Mouse (Mus musculus) brain, embryonic 14.5 days (tissue): ENCODE measurements around the gene Elmo1. TPM values are rescaled to one million over a fixed set of nuclear protein-coding genes. Genes with fewer than 3 reads are reported as not detected.

Source experiments
- DNase-seq: peaks from one replicate; pipeline ENCODE4 v3.0.0-alpha.2; 2011; ENCODE audit warnings: low read depth
- CTCF ChIP-seq: fragments of 200-500 bp; IDR thresholded peaks from 2 replicates; pipeline ENCODE4 v1.5.1; 2012; ENCODE audit warnings: inconsistent platforms, mild to moderate bottlenecking, moderate library complexity, borderline replicate concordance; ENCODE audit not compliant: insufficient read depth, insufficient read length; ENCODE audit errors: extremely low read depth
- POLR2A ChIP-seq: fragments of 200-500 bp; IDR thresholded peaks from 2 replicates; pipeline ENCODE4 v1.6.1; 2012; ENCODE audit warnings: mild to moderate bottlenecking, inconsistent platforms, borderline replicate concordance; ENCODE audit not compliant: poor library complexity, insufficient read depth, insufficient read length, severe bottlenecking; ENCODE audit errors: extremely low read depth
- polyA plus RNA-seq: library from polyadenylated mRNA; depleted of rRNA; stranded (reverse); fragments of >200 nt; gene quantifications from 2 replicates; pipeline ENCODE4 v1.2.3, GENCODE M21; 2012

Gene Elmo1
- polyA plus RNA-seq, 1 experiment: 46.9 TPM

GRCm38 (mm10) chr13:20097006-20097617 is 6.7 kb downstream of the Elmo1 start:
- no peak for DNase-seq
- TF ChIP-seq POLR2A (no peak), CTCF (no peak)

DNA sequence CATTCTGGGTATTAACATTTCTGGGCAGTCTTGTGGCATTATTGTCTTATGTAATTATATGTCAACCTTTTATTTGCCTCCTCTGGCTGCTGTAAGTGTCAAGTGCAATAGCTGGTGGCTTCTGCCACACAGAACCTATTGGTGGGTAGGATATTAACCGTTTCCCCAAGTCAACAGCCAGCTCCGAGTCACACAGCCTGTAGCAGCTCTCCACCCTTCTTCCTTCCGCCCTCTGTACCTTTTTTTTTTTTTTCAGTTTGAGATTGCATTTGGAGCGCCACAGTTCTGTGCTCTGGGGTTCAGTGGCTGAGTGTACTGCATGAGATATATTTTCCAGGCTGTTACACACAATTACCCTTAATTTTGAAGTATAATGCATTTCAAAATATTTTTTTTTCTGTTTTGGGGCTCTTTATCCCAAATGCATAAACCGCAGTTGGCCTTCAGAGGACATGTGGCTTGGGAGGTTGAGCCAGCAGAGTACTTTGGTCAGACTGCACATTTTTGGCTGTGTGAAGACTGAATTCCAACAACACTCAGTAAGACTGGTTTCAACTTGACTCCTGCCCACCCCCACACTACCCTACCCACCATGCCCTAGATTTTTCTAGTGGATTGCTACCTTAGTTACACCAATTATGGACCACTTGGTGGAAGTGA is 7.7 kb downstream of the Elmo1 start:
- no peak for DNase-seq
- TF ChIP-seq POLR2A (no peak), CTCF (no peak)

GRCm38 (mm10) chr13:20098594-20098965 is 8.2 kb downstream of the Elmo1 start:
- DNase-seq: peak; percentile 64
- no peak for TF ChIP-seq CTCF
- TF ChIP-seq POLR2A: no peak

DNA sequence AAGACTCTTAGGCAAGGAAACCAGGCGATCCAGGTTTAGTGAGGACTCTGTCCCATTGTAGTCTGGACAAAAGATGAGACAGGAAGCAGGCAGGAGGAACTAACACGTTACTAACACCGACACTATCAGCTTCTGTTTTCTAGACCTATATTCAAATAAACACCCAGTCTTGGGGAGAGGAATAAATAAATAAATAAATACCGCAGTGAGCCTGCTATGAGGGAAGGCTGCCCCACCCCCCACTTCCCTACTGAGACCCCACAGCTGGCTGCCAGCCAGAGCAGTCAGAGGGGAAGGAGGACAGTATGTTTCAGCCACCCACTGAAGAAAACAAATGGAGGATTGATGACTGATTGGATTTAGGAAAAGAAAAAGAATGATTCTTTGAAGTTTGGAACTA is 9.2 kb downstream of the Elmo1 start:
- peak; percentile 50 for DNase-seq
- TF ChIP-seq POLR2A (no peak), CTCF (no peak)

DNA sequence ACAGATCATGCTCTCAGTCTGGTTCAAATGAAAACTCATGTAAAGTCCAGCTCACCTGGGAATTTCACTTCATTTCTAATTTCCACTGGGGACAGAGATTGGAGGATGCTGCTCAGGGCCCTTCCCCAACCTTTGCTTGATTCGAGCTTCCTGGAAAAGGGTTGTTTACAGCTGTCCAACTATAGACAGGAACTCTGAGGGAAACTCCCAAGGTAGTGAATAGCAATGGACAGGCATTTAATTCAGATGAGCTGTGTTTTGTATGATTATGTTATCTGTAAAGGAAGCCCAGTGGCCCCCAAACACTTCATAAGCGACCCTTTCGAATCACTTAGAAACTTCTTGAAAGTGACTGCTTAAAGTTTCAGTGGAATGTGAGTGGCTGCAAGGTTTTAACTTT is 10.0 kb downstream of the Elmo1 start:
- no peak for DNase-seq
- TF ChIP-seq CTCF (no peak), POLR2A (no peak)

DNA sequence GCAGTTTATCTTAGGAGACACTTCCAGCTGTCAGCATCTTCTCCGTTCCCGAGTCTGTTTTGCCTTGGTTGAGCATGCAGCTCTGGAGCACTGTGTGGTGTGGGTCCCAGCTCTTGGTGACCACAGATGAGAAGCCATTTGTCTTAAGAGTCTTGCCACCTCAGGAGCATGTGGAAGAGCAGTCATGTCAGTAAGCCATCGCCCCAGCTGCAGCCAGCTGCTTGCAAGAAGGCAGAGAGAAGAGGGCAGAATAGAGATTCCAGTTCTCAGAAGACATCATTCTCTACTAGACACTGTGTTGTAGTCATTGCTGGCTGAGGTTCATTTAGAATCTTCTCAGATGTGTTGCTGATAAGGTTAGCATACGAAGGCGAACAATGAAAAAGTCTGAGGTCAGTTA is 11.3 kb downstream of the Elmo1 start:
- DNase-seq: no peak
- TF ChIP-seq POLR2A (no peak), CTCF (no peak)

- TF ChIP-seq CTCF (no peak), POLR2A (no peak)
- no peak for DNase-seq
Observed at GRCm38 (mm10) chr13:20104791-20105190, 14.4 kb downstream of the Elmo1 start.

DNA sequence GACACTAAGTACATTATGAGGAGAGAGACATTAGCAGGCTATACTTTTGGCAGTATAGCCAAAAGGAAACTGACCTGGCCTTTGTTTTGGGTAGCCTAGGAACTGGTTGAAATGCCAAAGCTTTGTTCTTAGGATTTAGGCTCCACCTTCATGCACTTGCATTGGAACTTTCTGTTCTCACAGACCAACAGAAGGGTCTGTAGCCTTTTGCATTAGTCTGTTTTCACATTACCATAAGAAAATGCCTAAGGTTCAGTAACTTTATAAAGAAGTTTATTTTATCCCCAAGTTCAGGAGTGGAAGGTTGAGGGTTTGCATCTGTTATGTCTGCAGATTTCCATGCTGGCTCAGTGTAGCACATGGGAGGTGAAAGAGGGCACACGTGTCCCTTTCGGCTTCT is 15.6 kb downstream of the Elmo1 start:
- TF ChIP-seq CTCF: no peak
- TF ChIP-seq POLR2A: no peak

GRCm38 (mm10) chr13:20107953-20108498 is 17.6 kb downstream of the Elmo1 start:
- no peak for DNase-seq
- TF ChIP-seq POLR2A (no peak), CTCF (no peak)

More for the DNA sequence above, 15.6 kb downstream of the Elmo1 start:
- no peak for DNase-seq

- DNase-seq: no peak
- TF ChIP-seq CTCF: no peak
- no peak for TF ChIP-seq POLR2A
Observed at GRCm38 (mm10) chr13:20108956-20109355, 18.6 kb downstream of the Elmo1 start.

DNA sequence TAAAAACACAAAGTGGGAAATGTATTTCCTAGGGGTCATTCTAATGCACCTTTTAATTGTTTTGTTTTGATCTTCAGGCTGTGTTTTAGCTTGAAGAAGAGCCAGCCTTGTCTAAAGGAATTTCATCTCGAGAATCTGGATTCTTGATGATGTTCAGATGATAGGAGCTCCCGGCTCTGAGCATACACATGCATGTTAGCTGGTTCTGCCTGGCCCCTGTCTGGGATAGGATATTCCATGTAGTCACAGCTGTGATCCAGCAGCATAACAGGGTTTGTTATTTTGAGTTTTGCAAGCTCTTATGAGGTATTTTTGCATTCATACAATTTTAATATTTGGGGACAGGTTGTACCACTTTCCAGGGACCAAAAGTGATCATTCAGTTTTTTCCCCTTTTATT is 19.1 kb downstream of the Elmo1 start:
- no peak for DNase-seq
- no peak for TF ChIP-seq POLR2A
- TF ChIP-seq CTCF: no peak
